Mouse (Mus musculus): ENCODE data around the gene Zc3h14.

The Zc3h14 gene

DNA sequence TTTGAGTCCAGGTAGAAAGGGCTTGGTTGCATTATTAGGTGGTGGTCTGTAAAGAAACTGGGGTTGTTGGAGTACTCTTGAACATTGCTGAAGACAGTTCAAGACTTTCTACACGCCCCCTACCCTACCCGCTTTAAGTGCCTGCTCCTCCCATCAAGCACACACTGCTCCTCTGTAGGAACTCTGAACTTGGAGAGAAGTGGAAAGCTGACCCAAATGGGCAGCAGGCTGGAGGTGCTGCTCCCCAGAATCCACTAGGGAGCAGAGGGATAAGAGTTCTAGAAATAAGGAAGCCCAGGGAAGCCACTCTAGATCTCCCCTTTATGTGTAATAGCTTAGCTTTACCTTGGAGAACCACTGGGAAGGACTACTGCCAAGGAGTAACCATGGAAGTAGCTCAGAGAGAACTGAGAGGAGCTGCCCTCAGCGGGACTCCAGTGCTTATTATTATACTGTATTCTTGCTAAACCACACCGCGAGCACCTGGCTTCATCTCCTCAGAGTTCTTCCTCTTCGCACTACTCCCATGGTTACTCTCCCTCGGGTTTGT, 8.9 kb upstream of the Zc3h14 start:
- peak; percentile 10 for DNase-seq (ENCODE audit: low spot score)

- DNase-seq (ENCODE audit: low spot score) = peak; percentile 58
Observed at GRCm38 (mm10) chr12:98741011-98741501, 5.7 kb upstream of the Zc3h14 start.

GRCm38 (mm10) chr12:98745626-98746025, 1.1 kb upstream of the Zc3h14 start:
- DNase-seq (ENCODE audit: low spot score) = peak; percentile 31

DNA sequence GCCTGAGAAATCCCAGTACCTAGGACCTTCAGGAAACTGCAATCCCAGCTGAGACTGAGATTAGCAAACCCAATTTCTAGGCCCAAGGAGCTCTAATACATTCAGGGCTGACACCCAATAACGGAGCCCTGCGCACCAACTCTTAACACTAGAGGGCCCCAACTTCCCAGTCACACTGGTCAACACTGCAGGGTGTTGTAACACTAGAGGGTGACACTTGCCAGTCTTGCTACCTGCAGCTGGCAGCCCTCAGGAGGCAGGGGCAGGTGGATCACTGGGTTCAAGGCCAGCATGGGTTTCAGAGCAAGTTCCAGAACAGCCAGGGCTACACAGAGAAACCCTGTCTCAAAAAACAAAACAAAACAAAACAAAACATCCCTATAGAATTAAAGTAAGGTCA, 633 bp upstream of the Zc3h14 start:
- peak; percentile 74 for DNase-seq (ENCODE audit: low spot score)

GRCm38 (mm10) chr12:98747380-98747753, 603 bp downstream of the Zc3h14 start:
- DNase-seq (ENCODE audit: low spot score) = no peak

GRCm38 (mm10) chr12:98757636-98758035, 10.9 kb downstream of the Zc3h14 start:
- no peak for DNase-seq (ENCODE audit: low spot score)

GRCm38 (mm10) chr12:98759700-98760099, 12.9 kb downstream of the Zc3h14 start:
- DNase-seq (ENCODE audit: low spot score) = no peak

GRCm38 (mm10) chr12:98766241-98766640, 19.5 kb downstream of the Zc3h14 start:
- no peak for DNase-seq (ENCODE audit: low spot score)

DNA sequence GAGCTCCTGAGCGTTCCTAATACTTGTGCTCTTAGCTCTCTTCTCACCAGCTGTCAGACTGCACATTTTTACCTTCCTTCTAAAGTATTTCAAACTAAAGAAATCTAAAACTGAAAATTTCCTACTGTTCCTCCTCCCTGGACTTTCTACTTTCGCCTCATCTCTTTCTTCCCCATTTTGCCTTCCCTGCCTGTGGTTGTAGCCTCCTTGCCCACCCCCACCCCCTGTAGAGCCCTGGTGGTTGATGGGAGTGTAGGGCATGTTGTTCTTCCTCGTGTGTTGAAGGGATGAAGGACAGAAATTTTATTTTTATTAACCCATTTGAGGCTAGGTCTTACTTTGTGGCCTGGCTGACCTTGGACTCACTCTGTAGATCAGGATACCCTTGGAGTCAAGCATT, 30.7 kb downstream of the Zc3h14 start:
- DNase-seq (ENCODE audit: low spot score) = no peak

- peak; percentile 46 for DNase-seq (ENCODE audit: low spot score)
Observed at GRCm38 (mm10) chr12:98779148-98779547, 32.4 kb downstream of the Zc3h14 start.

- no peak for DNase-seq (ENCODE audit: low spot score)
Observed at GRCm38 (mm10) chr12:98784251-98784650, 37.5 kb downstream of the Zc3h14 start.

DNA sequence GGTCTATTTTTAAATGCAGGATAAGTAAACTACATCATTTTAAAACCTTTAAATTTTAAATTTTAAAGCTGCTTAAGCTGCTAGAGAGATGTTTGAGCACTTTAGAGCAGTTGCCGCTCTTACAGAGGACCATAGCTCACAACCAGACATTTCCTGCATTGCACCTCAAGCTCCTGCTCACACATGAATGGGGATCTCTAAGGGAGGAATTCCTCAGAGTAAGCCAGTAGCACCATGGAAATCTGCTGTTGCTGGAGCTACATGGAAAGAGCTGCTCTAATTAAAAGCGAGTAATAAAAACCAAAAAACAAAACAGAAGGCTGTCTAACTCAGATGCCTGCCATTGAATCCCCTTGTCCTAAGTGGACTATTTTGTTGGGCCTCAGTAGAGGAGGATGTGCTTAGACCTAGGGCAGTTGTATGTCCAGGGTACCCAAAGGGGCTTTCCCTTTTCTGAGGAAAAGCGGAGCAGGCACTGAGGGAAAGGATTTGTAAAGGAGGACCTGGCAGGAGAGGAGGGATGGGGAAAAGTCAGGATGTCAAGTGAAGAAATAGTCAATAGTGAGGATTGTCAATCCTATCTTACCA, 49.1 kb downstream of the Zc3h14 start:
- no peak for DNase-seq (ENCODE audit: low spot score)

- no peak for DNase-seq (ENCODE audit: low spot score)
Observed at GRCm38 (mm10) chr12:98800334-98800733, 53.6 kb downstream of the Zc3h14 start.

GRCm38 (mm10) chr12:98802245-98802644, 55.5 kb downstream of the Zc3h14 start:
- no peak for DNase-seq (ENCODE audit: low spot score)

GRCm38 (mm10) chr12:98804078-98804748, 57.4 kb downstream of the Zc3h14 start:
- DNase-seq (ENCODE audit: low spot score) = no peak

DNA sequence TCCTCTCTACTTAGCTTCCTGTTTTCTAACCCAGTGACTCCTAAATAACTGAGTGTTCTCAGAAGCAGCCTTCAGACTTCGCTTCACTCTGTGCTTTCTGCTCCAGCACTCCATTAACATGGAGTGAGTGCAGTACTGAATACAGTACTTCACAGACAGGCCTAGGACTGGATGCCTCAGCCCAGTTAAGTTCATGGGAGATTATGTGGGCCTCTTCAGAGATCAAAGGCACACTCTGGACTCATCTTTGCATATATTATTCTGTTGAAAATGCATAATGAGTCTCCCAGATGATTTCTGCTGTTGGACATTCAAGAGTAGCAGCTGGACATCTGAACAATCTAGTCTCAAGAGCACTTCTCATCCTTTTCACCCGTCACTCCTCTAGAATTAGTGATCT, 74.0 kb downstream of the Zc3h14 start:
- no peak for DNase-seq (ENCODE audit: low spot score)

- no peak for DNase-seq (ENCODE audit: low spot score)
Observed at GRCm38 (mm10) chr12:98831122-98831521, 84.4 kb downstream of the Zc3h14 start.

DNA sequence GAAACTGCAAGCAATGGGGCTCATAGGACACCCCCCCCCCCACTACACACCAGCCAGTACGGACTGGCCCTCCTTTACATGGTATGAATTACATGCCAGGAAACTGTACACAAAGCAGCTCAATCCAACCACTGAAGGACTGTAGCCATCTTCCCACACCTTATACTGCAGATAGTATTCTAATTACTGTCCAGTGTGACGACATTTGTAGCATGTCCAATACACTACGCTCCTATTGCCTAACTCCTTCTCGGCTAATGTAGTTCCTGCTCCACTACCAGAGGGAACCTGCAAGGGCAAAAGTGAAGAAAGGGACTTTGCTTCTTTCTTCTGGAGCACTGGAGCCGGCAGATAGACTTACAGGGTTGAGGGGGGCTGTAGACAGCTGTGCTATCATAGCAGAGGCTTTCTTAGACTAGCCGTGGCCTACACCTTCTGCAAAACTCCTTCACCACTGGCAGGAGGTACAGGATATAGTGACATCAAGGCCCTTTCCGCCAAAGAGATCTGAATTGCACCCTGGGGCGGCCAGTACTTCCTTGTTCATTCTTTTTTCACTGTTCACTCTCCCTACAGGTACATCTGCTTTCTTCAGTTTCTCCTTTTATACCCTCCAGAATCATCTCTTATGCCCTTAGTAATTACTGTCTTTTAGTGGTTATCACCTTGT, 86.3 kb downstream of the Zc3h14 start:
- DNase-seq (ENCODE audit: low spot score) = no peak

DNA sequence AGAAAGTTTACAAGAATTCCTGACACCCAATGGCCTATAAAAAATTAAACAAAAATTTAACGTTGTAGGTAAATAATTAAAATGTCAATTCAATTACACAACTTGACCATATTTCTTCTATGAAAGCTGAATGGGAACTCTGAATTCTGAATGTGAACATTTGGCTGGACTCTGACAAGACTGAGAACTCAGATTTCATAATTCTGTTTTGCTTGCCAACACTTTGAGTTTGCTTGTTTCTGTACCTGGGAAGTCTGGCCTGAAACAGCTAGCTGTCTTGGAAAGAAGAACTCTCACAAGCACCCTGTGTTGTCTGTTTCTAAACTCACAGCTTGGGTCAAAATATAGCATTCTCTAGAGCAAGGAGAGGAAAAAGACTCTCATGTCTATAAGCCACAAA, 87.1 kb downstream of the Zc3h14 start:
- DNase-seq (ENCODE audit: low spot score) = no peak

- no peak for DNase-seq (ENCODE audit: low spot score)
Observed at GRCm38 (mm10) chr12:98834879-98835278, 88.1 kb downstream of the Zc3h14 start.

- DNase-seq (ENCODE audit: low spot score) = no peak
Observed at GRCm38 (mm10) chr12:98835466-98835865, 88.7 kb downstream of the Zc3h14 start.

All from MN1 (cell line).